Mouse (Mus musculus): Measurements from ENCODE around the gene Cfap298. TPM values are rescaled to one million over a fixed set of nuclear protein-coding genes. Genes with fewer than 3 reads are reported as not detected.

Cfap298 gene
- polyA plus RNA-seq (2015; fragmentation: Nextera tagmentation; extraction: Ambion mirVana), result 43.7 and 48.1 TPM in 2 replicates

GRCm38 (mm10) chr16:90934687-90935328, at the start of gene Cfap298:
Gene Cfap298 (minus strand): TSS chr16:90935114.
- WGBS, result under 1% methylated on average over 56 of the region's 56 CpGs
- Histone ChIP-seq H3K4me2 (ENCODE audit: low read length) (peak within 1 kb of the TSS; percentile 81), H3K27me3 (ENCODE audit: insufficient read depth, low read length) (no peaks in the 10 kb centered on the region), H3K4me3 (replicated peaks; ENCODE audit: low read depth, low read length) (peak within 1 kb of the TSS; percentile 55), H3K36me3 (ENCODE audit: insufficient read depth, low read length) (0 out of 2 replicates have a peak, but pooled peaks cover 7% of the 10 kb centered on the region), H3K9ac (ENCODE audit: low read depth, low read length) (peak within 1 kb of the TSS; percentile 67), H3K9me3 (replicated peaks; ENCODE audit: low read length) (no peaks in the 10 kb centered on the region), H3K4me1 (replicated peaks; ENCODE audit: insufficient read depth, low read length) (no peaks in the 10 kb centered on the region; the same call in 1 of the 2 replicates), H3K27ac (peak within 1 kb of the TSS; percentile 84)
- ATAC-seq (replicated peaks; ENCODE audit: low FRiP score, low read depth) (peak; percentile 97), DNase-seq (ENCODE audit: low spot score) (peak; percentile 97)
- TF ChIP-seq CTCF (IDR thresholded peaks at IDR 0.05; ENCODE audit: low read depth), result no peak

GRCm38 (mm10) chr16:90971004-90971403, 36.1 kb upstream of the Cfap298 start:
- no peak overlapping the region for H3K4me2 ChIP-seq (ENCODE audit: low read length)
- no peaks in the 10 kb centered on the region for H3K27me3 ChIP-seq (ENCODE audit: insufficient read depth, low read length)
- ATAC-seq (replicated peaks; ENCODE audit: low FRiP score, low read depth) (no peak), DNase-seq (ENCODE audit: low spot score) (no peak)
- H3K9me3 ChIP-seq (replicated peaks; ENCODE audit: low read length), result no peaks in the 10 kb centered on the region
- 0 out of 2 replicates have a peak, but pooled peaks cover 13% of the 10 kb centered on the region for H3K36me3 ChIP-seq (ENCODE audit: insufficient read depth, low read length)
- H3K4me3 ChIP-seq (replicated peaks; ENCODE audit: low read depth, low read length), result no peak overlapping the region
- no peak for TF ChIP-seq CTCF (IDR thresholded peaks at IDR 0.05; ENCODE audit: low read depth)
- no peaks in the 10 kb centered on the region for H3K4me1 ChIP-seq (replicated peaks; ENCODE audit: insufficient read depth, low read length)
- no peak overlapping the region for H3K9ac ChIP-seq (ENCODE audit: low read depth, low read length)
- no peak overlapping the region for H3K27ac ChIP-seq
- WGBS, result 86% methylated on average over 6 of the region's 6 CpGs

GRCm38 (mm10) chr16:90966241-90966640, 31.3 kb upstream of the Cfap298 start:
- 67% methylated on average over 4 of the region's 4 CpGs for WGBS
- Histone ChIP-seq H3K9me3 (replicated peaks; ENCODE audit: low read length) (no peaks in the 10 kb centered on the region), H3K4me2 (ENCODE audit: low read length) (no peak overlapping the region), H3K4me1 (replicated peaks; ENCODE audit: insufficient read depth, low read length) (no peaks in the 10 kb centered on the region), H3K27ac (no peak overlapping the region), H3K27me3 (ENCODE audit: insufficient read depth, low read length) (no peaks in the 10 kb centered on the region), H3K9ac (ENCODE audit: low read depth, low read length) (no peak overlapping the region), H3K4me3 (replicated peaks; ENCODE audit: low read depth, low read length) (no peak overlapping the region), H3K36me3 (ENCODE audit: insufficient read depth, low read length) (peaks cover 29% of the 10 kb centered on the region; the same call in 1 of the 2 replicates)
- ATAC-seq (replicated peaks; ENCODE audit: low FRiP score, low read depth), result no peak
- no peak for DNase-seq (ENCODE audit: low spot score)
- TF ChIP-seq CTCF (IDR thresholded peaks at IDR 0.05; ENCODE audit: low read depth), result no peak

GRCm38 (mm10) chr16:90964302-90964701, 29.4 kb upstream of the Cfap298 start:
- DNase-seq (ENCODE audit: low spot score), result no peak
- Histone ChIP-seq H3K9me3 (replicated peaks; ENCODE audit: low read length) (no peaks in the 10 kb centered on the region), H3K36me3 (ENCODE audit: insufficient read depth, low read length) (peaks cover 22% of the 10 kb centered on the region; the same call in 1 of the 2 replicates), H3K27me3 (ENCODE audit: insufficient read depth, low read length) (no peaks in the 10 kb centered on the region), H3K4me1 (replicated peaks; ENCODE audit: insufficient read depth, low read length) (no peaks in the 10 kb centered on the region), H3K27ac (no peak overlapping the region), H3K4me3 (replicated peaks; ENCODE audit: low read depth, low read length) (no peak overlapping the region), H3K4me2 (ENCODE audit: low read length) (no peak overlapping the region), H3K9ac (ENCODE audit: low read depth, low read length) (no peak overlapping the region)
- TF ChIP-seq CTCF (IDR thresholded peaks at IDR 0.05; ENCODE audit: low read depth), result no peak
- 92% methylated on average over 10 of the region's 10 CpGs for WGBS
- ATAC-seq (replicated peaks; ENCODE audit: low FRiP score, low read depth), result no peak

- Histone ChIP-seq H3K4me3 (replicated peaks; ENCODE audit: low read depth, low read length) (no peak overlapping the region), H3K4me1 (replicated peaks; ENCODE audit: insufficient read depth, low read length) (no peaks in the 10 kb centered on the region), H3K27ac (no peak overlapping the region), H3K9ac (ENCODE audit: low read depth, low read length) (no peak overlapping the region), H3K9me3 (replicated peaks; ENCODE audit: low read length) (no peaks in the 10 kb centered on the region), H3K36me3 (ENCODE audit: insufficient read depth, low read length) (peaks cover 22% of the 10 kb centered on the region; the same call in 1 of the 2 replicates), H3K27me3 (ENCODE audit: insufficient read depth, low read length) (no peaks in the 10 kb centered on the region), H3K4me2 (ENCODE audit: low read length) (no peak overlapping the region)
- ATAC-seq (replicated peaks; ENCODE audit: low FRiP score, low read depth) (no peak), DNase-seq (ENCODE audit: low spot score) (no peak)
- no peak for TF ChIP-seq CTCF (IDR thresholded peaks at IDR 0.05; ENCODE audit: low read depth)
- 91% methylated on average over 10 of the region's 10 CpGs for WGBS
These were observed 29.0 kb upstream of the Cfap298 start for GRCm38 (mm10) chr16:90963866-90964265.

- H3K4me2 ChIP-seq (ENCODE audit: low read length), result no peak overlapping the region
- H3K4me3 ChIP-seq (replicated peaks; ENCODE audit: low read depth, low read length), result no peak overlapping the region
- no peak for DNase-seq (ENCODE audit: low spot score)
- H3K27ac ChIP-seq, result no peak overlapping the region
- no peaks in the 10 kb centered on the region for H3K4me1 ChIP-seq (replicated peaks; ENCODE audit: insufficient read depth, low read length)
- TF ChIP-seq CTCF (IDR thresholded peaks at IDR 0.05; ENCODE audit: low read depth), result no peak
- WGBS, result 85% methylated on average over 4 of the region's 4 CpGs
- H3K9ac ChIP-seq (ENCODE audit: low read depth, low read length), result no peak overlapping the region
- ATAC-seq (replicated peaks; ENCODE audit: low FRiP score, low read depth), result no peak
- no peaks in the 10 kb centered on the region for H3K27me3 ChIP-seq (ENCODE audit: insufficient read depth, low read length)
- H3K9me3 ChIP-seq (replicated peaks; ENCODE audit: low read length), result no peaks in the 10 kb centered on the region
- peaks cover 21% of the 10 kb centered on the region; the same call in 1 of the 2 replicates for H3K36me3 ChIP-seq (ENCODE audit: insufficient read depth, low read length)
These were observed 28.3 kb upstream of the Cfap298 start for GRCm38 (mm10) chr16:90963231-90963630.
